Mouse (Mus musculus): ENCODE measurements around the gene Car4. TPM values are rescaled to one million over a fixed set of nuclear protein-coding genes. Genes with fewer than 3 reads are reported as not detected.
A peak's percentile ranks its signal among the peaks of the same experiment; 100 is the strongest.

The Car4 gene
- total RNA-seq, 2 experiments from 2014 or later = 75.0 to 82.3 TPM

- intact Hi-C loops (cut with DNase I) = no loop called here
Measured at GRCm38 (mm10) chr11:84980697-84981096, 23.1 kb downstream of the Car4 start.

DNA sequence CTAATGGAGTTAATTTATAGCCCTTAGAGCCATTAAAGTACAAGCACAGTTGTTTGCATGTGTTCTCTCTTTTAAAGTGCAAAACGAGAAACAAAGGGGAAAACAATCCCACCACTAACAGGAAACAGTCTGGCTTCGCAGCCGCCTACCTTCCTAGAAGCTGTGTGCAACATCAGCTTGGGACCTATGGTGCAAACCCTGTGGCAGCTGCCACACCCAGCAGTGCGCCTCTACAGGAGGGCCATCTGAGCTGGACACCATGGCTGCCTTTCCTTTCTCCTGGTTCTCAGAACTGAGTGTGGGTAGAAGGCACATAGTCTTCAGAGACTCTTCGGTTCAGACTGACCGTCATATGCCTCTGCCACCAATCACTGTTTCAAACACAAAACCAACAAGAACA lies 27.8 kb downstream of the Car4 start:
- intact Hi-C loops (cut with DNase I) = no loop called here
- no peak for DNase-seq (ENCODE audit: low spot score in 2 of 2)

More at GRCm38 (mm10) chr11:84980697-84981096, 23.1 kb downstream of the Car4 start:
- no peak for DNase-seq (ENCODE audit: low spot score in 2 of 2)

GRCm38 (mm10) chr11:84988341-84988919 lies 30.8 kb downstream of the Car4 start:
- intact Hi-C loops (cut with DNase I) = no loop called here
- peak; percentile 41 to 57 for DNase-seq (ENCODE audit: low spot score in 2 of 2)

- intact Hi-C loops (cut with DNase I) = loop anchor here (5.0 kb wide), 1 partner anchor 76 kb away; the partner anchor contains the start of gene Znhit3
- DNase-seq (ENCODE audit: low spot score in 2 of 2) = no peak
Measured at GRCm38 (mm10) chr11:84992996-84993395, 35.4 kb downstream of the Car4 start.

GRCm38 (mm10) chr11:84995241-84995640 lies 37.7 kb downstream of the Car4 start:
- intact Hi-C loops (cut with DNase I) = no loop called here
- DNase-seq (ENCODE audit: low spot score in 2 of 2) = no peak

- DNase-seq (ENCODE audit: low spot score in 2 of 2) = peak in 1 of 2 experiments; percentile 13
Measured at GRCm38 (mm10) chr11:85003566-85003965, 46.0 kb downstream of the Car4 start.

DNA sequence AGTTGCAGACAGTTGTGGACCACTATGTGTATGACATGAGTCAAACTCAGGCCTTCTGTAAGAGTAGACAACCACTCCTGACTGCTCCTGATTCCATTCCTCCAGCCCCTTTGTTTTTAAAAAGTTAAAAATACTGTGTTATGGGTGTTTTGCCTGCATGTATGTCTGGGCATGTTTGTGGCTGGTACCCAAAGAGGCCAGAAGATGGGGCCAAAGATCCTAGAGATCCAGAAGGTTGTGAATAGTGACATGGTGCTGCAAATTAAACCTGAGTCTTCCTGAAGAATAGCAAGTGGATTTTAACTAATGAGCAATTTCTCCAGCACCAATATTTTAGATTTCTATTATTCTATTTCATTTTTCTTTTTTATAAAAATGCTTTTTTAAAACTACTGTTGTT lies 55.5 kb downstream of the Car4 start:
- intact Hi-C loops (cut with DNase I) = no loop called here
- DNase-seq (ENCODE audit: low spot score in 2 of 2) = no peak

More at GRCm38 (mm10) chr11:85003566-85003965, 46.0 kb downstream of the Car4 start:
- intact Hi-C loops (cut with DNase I) = no loop called here

Other genes starting within 250 kb of the Car4 start
- gene Mrm1, start 138.3 kb upstream of the Car4 start, total RNA-seq (2021) = 10 to 100 TPM; 19.3 to 19.4 TPM
- gene Dhrs11, start 128.8 kb upstream of the Car4 start, total RNA-seq (2021) = 1 to 10 TPM; 6.7 to 8.6 TPM
- gene Ggnbp2, start 87.0 kb upstream of the Car4 start, total RNA-seq (2021) = 10 to 100 TPM; 75.9 to 93.3 TPM
- gene Myo19, start 77.6 kb upstream of the Car4 start, total RNA-seq (2021) = 10 to 100 TPM in 1 of 2 experiments, 1 to 10 TPM in 1; 9.3 to 15.4 TPM
- gene Pigw, start 77.5 kb upstream of the Car4 start, total RNA-seq (2021) = 1 to 10 TPM; 7.1 to 7.9 TPM
- 10 to 100 TPM; 31.3 to 38.4 TPM for gene Znhit3, start 41.4 kb upstream of the Car4 start, total RNA-seq (2021)
- 100 to 1,000 TPM; 111 to 117 TPM for gene Usp32, start 182.4 kb downstream of the Car4 start, total RNA-seq (2021)
- not detected for gene 1700125H20Rik, start 212.6 kb downstream of the Car4 start, total RNA-seq (2021)